Comparison of ENCODE assay signal across 8 mouse cellular contexts in genomic region chr2:155691336-155691722, GRCm38 (mm10). TPM values are rescaled to one million over a fixed set of nuclear protein-coding genes. Genes with fewer than 3 reads are reported as not detected.
DNase-seq lines count a peak whose midpoint lies in the region; ATAC-seq and TF ChIP-seq lines count a peak whose summit lies in the region.

No protein-coding gene starts in this region.

- H3K4me1 ChIP-seq in heart, adult 2 months (ENCODE audit: control insufficient read depth, insufficient read depth, low read length) = peaks cover 4% of the 10 kb centered on the region
- H3K4me1 ChIP-seq in CH12.LX (ENCODE audit: control insufficient read depth in 1 of 2, insufficient read depth in 2 of 2) = peaks cover 0 to 39% of the 10 kb centered on the region in 2 experiments; a peak in 2 of 4 replicates
- peaks cover 24% of the 10 kb centered on the region for H3K4me1 ChIP-seq in forebrain, embryonic 13.5 days
- H3K4me1 ChIP-seq in liver, embryonic 15.5 days (replicated peaks) = peaks cover 19% of the 10 kb centered on the region

- no peaks in the 10 kb centered on the region for H3K9me3 ChIP-seq in CH12.LX (replicated peaks; ENCODE audit: low read length)
- no peaks in the 10 kb centered on the region for H3K9me3 ChIP-seq in forebrain, embryonic 13.5 days (replicated peaks)
- no peaks in the 10 kb centered on the region for H3K9me3 ChIP-seq in liver, embryonic 15.5 days (replicated peaks)

- WGBS in heart, adult 2 months = 2% methylated on average over 8 of the region's 8 CpGs
- WGBS in forebrain, embryonic 13.5 days = 3% methylated on average over 8 of the region's 8 CpGs
- 4% methylated on average over 8 of the region's 8 CpGs for WGBS in liver, embryonic 15.5 days (ENCODE audit: insufficient replicate concordance)

- intact Hi-C loops in heart, adult 2 months (cut with DNase I) = loop anchor here (5.0 to 10.0 kb wide), 2 partner anchors 126 to 253 kb away; partner anchors contain the start of genes BC029722, Gdf5 and Gm15557

- H3K4me3 ChIP-seq in heart, adult 2 months = peak overlapping the region; percentile 96
- peak overlapping the region; percentile 80 to 98 (median 98) for H3K4me3 ChIP-seq in CH12.LX (replicated peaks in 1 of 3; ENCODE audit: low read depth in 2 of 3, low read length in 2 of 3, poor library complexity in 1 of 3)
- H3K4me3 ChIP-seq in forebrain, embryonic 13.5 days = peak overlapping the region; percentile 96
- H3K4me3 ChIP-seq in liver, embryonic 15.5 days (replicated peaks) = peak overlapping the region; percentile 97

- TF ChIP-seq EP300 in heart, adult 2 months (IDR thresholded peaks at IDR 0.05; ENCODE audit: insufficient read depth, low read depth, low read length) = no peak
- no peak for TF ChIP-seq EP300 in CH12.LX (IDR thresholded peaks at IDR 0.05; ENCODE audit: low read length)

- TF ChIP-seq CTCF in heart, adult 2 months (IDR thresholded peaks at IDR 0.05) = no peak
- TF ChIP-seq CTCF in CH12.LX (conservative IDR thresholded peaks at IDR 0.05 in 1 of 2, IDR thresholded peaks at IDR 0.05 in 1 of 2; ENCODE audit: low read depth in 2 of 2, low read length in 2 of 2) = no peak

- TF ChIP-seq RAD21 in CH12.LX (IDR thresholded peaks at IDR 0.05; ENCODE audit: low read depth, low read length) = no peak

- H3K27ac ChIP-seq in heart, adult 2 months = peak overlapping the region; percentile 92
- no peak overlapping the region for H3K27ac ChIP-seq in CH12.LX (ENCODE audit: insufficient read depth, low read depth)
- H3K27ac ChIP-seq in forebrain, embryonic 13.5 days = peak overlapping the region; percentile 88
- H3K27ac ChIP-seq in liver, embryonic 15.5 days (replicated peaks) = peak overlapping the region; percentile 92

- peak overlapping the region; percentile 93 for H3K4me2 ChIP-seq in CH12.LX (ENCODE audit: insufficient read depth, low read depth, poor library complexity, severe bottlenecking)
- peak overlapping the region; percentile 85 for H3K4me2 ChIP-seq in forebrain, embryonic 13.5 days
- H3K4me2 ChIP-seq in liver, embryonic 15.5 days = peak overlapping the region; percentile 84

- DNase-seq in heart, adult 2 months = no peak
- DNase-seq in heart, adult 11 months = no peak
- peak; percentile 12 for DNase-seq in CH12.LX (ENCODE audit: extremely low read depth)
- DNase-seq in embryo, embryonic 11 days = no peak
- DNase-seq in urinary bladder, adult 2 months (ENCODE audit: low spot score) = no peak
- no peak for DNase-seq in urinary bladder, postnatal 25 days (ENCODE audit: low spot score)

- dilution Hi-C loops in CH12.LX (cut with MboI; ENCODE audit: extremely low pct_ligation_motif_present, extremely low pct_unique_long_range_greater_than_20kb, low sequenced_read_pairs) = no loop called here

- peak overlapping the region; percentile 98 for H3K9ac ChIP-seq in heart, adult 2 months (ENCODE audit: low read depth, low read length)
- peak overlapping the region; percentile 87 for H3K9ac ChIP-seq in CH12.LX (ENCODE audit: insufficient read depth, low read depth)
- H3K9ac ChIP-seq in forebrain, embryonic 13.5 days = peak overlapping the region; percentile 96
- peak overlapping the region; percentile 96 for H3K9ac ChIP-seq in liver, embryonic 15.5 days

- H3K27me3 ChIP-seq in heart, adult 2 months (ENCODE audit: control insufficient read depth, insufficient read depth, low read length) = no peaks in the 10 kb centered on the region
- H3K27me3 ChIP-seq in CH12.LX (replicated peaks) = no peaks in the 10 kb centered on the region
- H3K27me3 ChIP-seq in forebrain, embryonic 13.5 days = no peaks in the 10 kb centered on the region
- H3K27me3 ChIP-seq in liver, embryonic 15.5 days = no peaks in the 10 kb centered on the region

- ATAC-seq in forebrain, embryonic 13.5 days = no peak
- no peak for ATAC-seq in liver, embryonic 15.5 days (ENCODE audit: insufficient read depth)

- peaks cover 9% of the 10 kb centered on the region for H3K79me2 ChIP-seq in heart, adult 2 months (replicated peaks; ENCODE audit: control insufficient read depth, insufficient read depth, low read length)
- peaks cover 29% of the 10 kb centered on the region for H3K79me2 ChIP-seq in CH12.LX (replicated peaks; ENCODE audit: control insufficient read depth, extremely low read depth, insufficient read depth, poor library complexity, severe bottlenecking)

- no peak for TF ChIP-seq POLR2A in heart, adult 2 months (IDR thresholded peaks at IDR 0.05; ENCODE audit: insufficient read depth, low read depth, low read length)
- no peak for TF ChIP-seq POLR2A in CH12.LX (IDR thresholded peaks at IDR 0.05; ENCODE audit: low read depth, low read length)

- peaks cover 20% of the 10 kb centered on the region for H3K36me3 ChIP-seq in heart, adult 2 months (ENCODE audit: control insufficient read depth, insufficient read depth, low read length)
- peaks cover 0 to 12% of the 10 kb centered on the region in 2 experiments for H3K36me3 ChIP-seq in CH12.LX (replicated peaks in 1 of 2; ENCODE audit: control insufficient read depth in 1 of 2, insufficient read depth in 1 of 2, low read length in 1 of 2)
- H3K36me3 ChIP-seq in forebrain, embryonic 13.5 days (ENCODE audit: poor library complexity, severe bottlenecking) = 0 out of 2 replicates have a peak, but pooled peaks cover 4% of the 10 kb centered on the region
- H3K36me3 ChIP-seq in liver, embryonic 15.5 days (replicated peaks) = peaks cover 11% of the 10 kb centered on the region; the same call in 1 of the 2 replicates

- in situ Hi-C loops in CH12.LX (cut with MboI; ENCODE audit: low pct_ligation_motif_present, low pct_unique_long_range_greater_than_20kb, low sequenced_read_pairs) = loop anchor here (25.0 kb wide), 1 partner anchor 246 kb away; the partner anchor contains the start of genes Gdf5, Gm15557 and Uqcc1

TF ChIP-seq in CH12.LX, 34 proteins besides CTCF, POLR2A, EP300 and RAD21:
- TF ChIP-seq CHD1 (IDR thresholded peaks at IDR 0.05; ENCODE audit: low read depth, low read length) = no peak
- no peak for TF ChIP-seq MEF2A (IDR thresholded peaks at IDR 0.05; ENCODE audit: borderline replicate concordance, low read depth, low read length)
- TF ChIP-seq NELFE (IDR thresholded peaks at IDR 0.05; ENCODE audit: low read depth, low read length) = no peak
- TF ChIP-seq PAX5 (IDR thresholded peaks at IDR 0.05; ENCODE audit: low read length) = no peak
- no peak for TF ChIP-seq HCFC1 (IDR thresholded peaks at IDR 0.05; ENCODE audit: low read depth, low read length)
- TF ChIP-seq ZKSCAN1 (IDR thresholded peaks at IDR 0.05; ENCODE audit: borderline replicate concordance, low read depth, low read length) = no peak
- no peak for TF ChIP-seq KAT2A (IDR thresholded peaks at IDR 0.05; ENCODE audit: insufficient replicate concordance, low read length)
- TF ChIP-seq NRF1 (IDR thresholded peaks at IDR 0.05; ENCODE audit: low read depth, low read length) = no peak
- no peak for TF ChIP-seq SMC3 (IDR thresholded peaks at IDR 0.05; ENCODE audit: low read depth, low read length)
TF ChIP-seq in CH12.LX: peak in this region for 0.

RNA-seq across cellular contexts. Expression of gene Trpc4ap, which starts 0.9 kb away (rescaled TPM):
- 10 to 100 TPM; 77.0 to 84.9 TPM for total RNA-seq in heart, adult 2 months (2021)
- polyA plus RNA-seq in heart, adult 2 months (2012; rRNA removed) = 95.6 and 114 TPM in 2 replicates
- 49.1 and 52.8 TPM in 2 replicates for total RNA-seq in CH12.LX (2012; rRNA removed)
- 53.7 and 55.8 TPM in 2 replicates for total RNA-seq in CH12.LX (2014; rRNA removed)
- polyA plus RNA-seq in CH12.LX (2012; ENCODE audit: insufficient read length, low read depth) = 73.3 and 105 TPM in 2 replicates
- polyA plus RNA-seq in forebrain, embryonic 13.5 days (2015; fragmentation: Nextera tagmentation; extraction: Ambion mirVana) = 142 and 144 TPM in 2 replicates
- 51.4 and 56.9 TPM in 2 replicates for polyA plus RNA-seq in liver, embryonic 15.5 days (2015; fragmentation: Nextera tagmentation; extraction: Ambion mirVana)
- polyA plus RNA-seq in urinary bladder, adult 2 months (2012; rRNA removed) = 86.9 and 90.7 TPM in 2 replicates

RNA-seq across cellular contexts. Expression of gene Edem2, which starts 37.9 kb away (rescaled TPM):
- total RNA-seq in heart, adult 2 months (2021) = 1 to 10 TPM; 6.0 to 6.4 TPM
- polyA plus RNA-seq in heart, adult 2 months (2012; rRNA removed) = 14.4 and 16.9 TPM in 2 replicates
- 69.3 and 71.8 TPM in 2 replicates for total RNA-seq in CH12.LX (2012; rRNA removed)
- total RNA-seq in CH12.LX (2014; rRNA removed) = 48.7 and 53.1 TPM in 2 replicates
- 38.5 and 42.5 TPM in 2 replicates for polyA plus RNA-seq in CH12.LX (2012; ENCODE audit: insufficient read length, low read depth)
- polyA plus RNA-seq in forebrain, embryonic 13.5 days (2015; fragmentation: Nextera tagmentation; extraction: Ambion mirVana) = 35.1 and 38.6 TPM in 2 replicates
- 27.6 and 31.9 TPM in 2 replicates for polyA plus RNA-seq in liver, embryonic 15.5 days (2015; fragmentation: Nextera tagmentation; extraction: Ambion mirVana)
- polyA plus RNA-seq in urinary bladder, adult 2 months (2012; rRNA removed) = 56.1 and 78.7 TPM in 2 replicates

RNA-seq across cellular contexts. Expression of gene Gm17581, which starts 44.3 kb away (rescaled TPM):
- not detected for total RNA-seq in heart, adult 2 months (2021)
- polyA plus RNA-seq in heart, adult 2 months (2012; rRNA removed) = not detected in 2 replicates
- total RNA-seq in CH12.LX (2012; rRNA removed) = not detected in 2 replicates
- not detected in 2 replicates for total RNA-seq in CH12.LX (2014; rRNA removed)
- not detected in 2 replicates for polyA plus RNA-seq in CH12.LX (2012; ENCODE audit: insufficient read length, low read depth)
- not detected in 2 replicates for polyA plus RNA-seq in forebrain, embryonic 13.5 days (2015; fragmentation: Nextera tagmentation; extraction: Ambion mirVana)
- not detected in 2 replicates for polyA plus RNA-seq in liver, embryonic 15.5 days (2015; fragmentation: Nextera tagmentation; extraction: Ambion mirVana)
- not detected in 2 replicates for polyA plus RNA-seq in urinary bladder, adult 2 months (2012; rRNA removed)

RNA-seq across cellular contexts. Expression of gene Procr, which starts 59.6 kb away (rescaled TPM):
- total RNA-seq in heart, adult 2 months (2021) = 1 to 10 TPM; 3.0 to 4.8 TPM
- polyA plus RNA-seq in heart, adult 2 months (2012; rRNA removed) = 2.0 and 2.4 TPM in 2 replicates
- 1.4 and 2.8 TPM in 2 replicates for total RNA-seq in CH12.LX (2012; rRNA removed)
- not detected in 2 replicates for total RNA-seq in CH12.LX (2014; rRNA removed)
- polyA plus RNA-seq in CH12.LX (2012; ENCODE audit: insufficient read length, low read depth) = 0.14 and 0.20 TPM in 2 replicates
- 1.6 and 2.0 TPM in 2 replicates for polyA plus RNA-seq in forebrain, embryonic 13.5 days (2015; fragmentation: Nextera tagmentation; extraction: Ambion mirVana)
- polyA plus RNA-seq in liver, embryonic 15.5 days (2015; fragmentation: Nextera tagmentation; extraction: Ambion mirVana) = 1.2 and 1.5 TPM in 2 replicates
- 19.3 and 21.2 TPM in 2 replicates for polyA plus RNA-seq in urinary bladder, adult 2 months (2012; rRNA removed)
